Comparison of ENCODE assay signal across 17 mouse cellular contexts in the genomic region with DNA sequence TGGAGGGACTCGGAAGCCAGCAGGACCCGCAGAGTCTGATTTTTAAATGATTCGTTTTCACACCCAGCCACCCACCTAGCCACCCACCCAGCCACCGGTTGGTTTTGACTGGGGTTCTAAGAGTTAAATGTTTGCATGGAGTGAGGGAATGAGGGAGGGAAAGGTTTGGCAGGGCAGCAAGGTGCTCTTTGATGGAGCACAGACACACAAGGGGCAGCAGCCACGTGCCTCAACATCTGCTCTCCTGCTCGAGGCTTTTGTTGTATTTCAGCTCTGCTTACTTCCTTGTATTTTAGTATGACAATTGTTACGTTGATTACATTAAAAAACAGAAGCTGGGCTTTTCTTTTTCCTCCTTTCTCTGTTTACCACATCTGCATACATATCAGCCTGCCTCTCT.
"Had no signal": no experiment of that assay in that cellular context is flagged by ENCODE, and none has a peak within 500 bp of the region (broad histone marks: within the 10 kb centered on the region; RNA-seq: fewer than 3 reads in every experiment).

No protein-coding gene starts in this region.

- H3K27me3 ChIP-seq: liver, embryonic 13.5 days; midbrain, embryonic 12.5 days; neural tube, embryonic 13.5 days; stomach, embryonic 15.5 days had no signal

- H3K36me3 ChIP-seq: liver, embryonic 13.5 days; midbrain, embryonic 12.5 days; neural tube, embryonic 13.5 days; stomach, embryonic 15.5 days had no signal

- ATAC-seq: midbrain, embryonic 16.5 days had no signal

- H3K4me1 ChIP-seq: liver, embryonic 13.5 days; midbrain, embryonic 12.5 days; stomach, embryonic 15.5 days had no signal

- H3K9ac ChIP-seq: liver, embryonic 13.5 days; midbrain, embryonic 12.5 days; neural tube, embryonic 13.5 days; stomach, embryonic 15.5 days had no signal

- DNase-seq: layer of hippocampus, postnatal 36 days; liver, embryonic 13.5 days; lung, adult 2 months; lung, postnatal 14 days; lung, postnatal 4 days; retina, postnatal 1 day; right cerebral cortex, postnatal 25 days; spleen, adult 18-20 months; thymus, postnatal 36 days had no signal

- H3K9me3 ChIP-seq: midbrain, embryonic 12.5 days; neural tube, embryonic 13.5 days; stomach, embryonic 15.5 days had no signal

- H3K4me2 ChIP-seq: liver, embryonic 13.5 days; midbrain, embryonic 12.5 days; neural tube, embryonic 13.5 days; stomach, embryonic 15.5 days had no signal

- H3K27ac ChIP-seq: kidney, postnatal 0 days; layer of hippocampus, adult 2 months; left cerebral cortex, adult 2 months; liver, embryonic 13.5 days; midbrain, embryonic 12.5 days; neural tube, embryonic 13.5 days; stomach, embryonic 15.5 days had no signal

- H3K4me3 ChIP-seq: layer of hippocampus, adult 2 months; left cerebral cortex, adult 2 months; liver, embryonic 13.5 days; midbrain, embryonic 12.5 days; myocyte; neural tube, embryonic 13.5 days; stomach, embryonic 15.5 days had no signal
